Mouse (Mus musculus) heart, embryonic 13.5 days (tissue): ENCODE data around the gene Igll1. TPM values are rescaled to one million over a fixed set of nuclear protein-coding genes. Genes with fewer than 3 reads are reported as not detected.
A peak's percentile ranks its signal among the peaks of the same experiment; 100 is the strongest.
"Not testable (repeated sequence)": the region's sequence is repeated elsewhere in the genome, so short reads cannot be mapped to it uniquely, and the experiment has no call there.

Source experiments
- ATAC-seq: fragments of 200-750 bp; cut with Nextera tagmentation; 2 replicates; pipeline ENCODE4 v1.8.0; 2017; ENCODE audit warnings: moderate TSS enrichment; ENCODE audit not compliant: insufficient number of reproducible peaks, low FRiP score, low TSS enrichment; ENCODE audit errors: extremely low read depth
- H3K27ac ChIP-seq: fragments of 300-500 bp; sonication (generic); replicated peaks from 2 replicates; pipeline ENCODE4 v1.5.1; 2015; ENCODE audit warnings: moderate library complexity, mild to moderate bottlenecking, inconsistent platforms
- H3K27me3 ChIP-seq: fragments of 300-500 bp; sonication (generic); replicated peaks from 2 replicates; pipeline ENCODE4 v1.6.1; 2015; ENCODE audit warnings: mild to moderate bottlenecking, inconsistent platforms
- H3K36me3 ChIP-seq: fragments of 300-500 bp; sonication (generic); 2 replicates; pipeline ENCODE4 v1.6.1; 2015; ENCODE audit warnings: mild to moderate bottlenecking, inconsistent platforms
- H3K4me1 ChIP-seq: fragments of 300-500 bp; sonication (generic); 2 replicates; pipeline ENCODE4 v1.6.1; 2015; ENCODE audit warnings: inconsistent platforms
- H3K4me2 ChIP-seq: fragments of 300-500 bp; sonication (generic); 2 replicates; pipeline ENCODE4 v1.6.1; 2015; ENCODE audit warnings: inconsistent platforms, mild to moderate bottlenecking, moderate library complexity
- H3K4me3 ChIP-seq: fragments of 300-500 bp; sonication (generic); 2 replicates; pipeline ENCODE4 v1.5.1; 2015; ENCODE audit warnings: moderate library complexity, mild to moderate bottlenecking, inconsistent platforms
- H3K9ac ChIP-seq: fragments of 300-500 bp; sonication (generic); 2 replicates; pipeline ENCODE4 v1.6.1; 2015; ENCODE audit warnings: inconsistent platforms, mild to moderate bottlenecking, moderate library complexity
- H3K9me3 ChIP-seq: fragments of 300-500 bp; sonication (generic); 2 replicates; pipeline ENCODE4 v1.6.1; 2016; ENCODE audit warnings: inconsistent platforms
- WGBS: fragments of 180-500 bp; shearing (Covaris S2); methylation state at CpG from one replicate; pipeline ENCODE4 v1.1.7; 2015; ENCODE audit warnings: mixed read lengths; 5-methylcytosine and 5-hydroxymethylcytosine counted together
- polyA plus RNA-seq: library from polyadenylated mRNA; unstranded; fragments of >200 nt; fragmentation: Nextera tagmentation; extraction: Ambion mirVana; gene quantifications from 2 replicates; pipeline ENCODE4 v1.2.1, GENCODE M21; 2015

The Igll1 gene
- polyA plus RNA-seq, 1 experiment from 2014 or later, result not detected

GRCm38 (mm10) chr16:16879025-16879424, 15.2 kb upstream of the Igll1 start:
- Histone ChIP-seq H3K27ac (no peak overlapping the region), H3K9me3 (peaks cover 6% of the 10 kb centered on the region; the same call in 1 of the 2 replicates), H3K9ac (no peak overlapping the region), H3K4me1 (no peaks in the 10 kb centered on the region), H3K27me3 (no peaks in the 10 kb centered on the region), H3K36me3 (peaks cover 88% of the 10 kb centered on the region), H3K4me2 (no peak overlapping the region), H3K4me3 (no peak overlapping the region)
- no peak for ATAC-seq
- WGBS, result 83% methylated on average over 5 of the region's 5 CpGs

GRCm38 (mm10) chr16:16870617-16871331, 7.0 kb upstream of the Igll1 start, which contains the start of the genes Top3b and Vpreb1:
Gene Top3b, plus strand, starts transcription at chr16:16870736.
Gene Vpreb1, minus strand, starts transcription at chr16:16870843.
- peaks cover 7% of the 10 kb centered on the region for H3K36me3 ChIP-seq
- H3K27ac ChIP-seq, result peak within 1 kb of the TSS; percentile 97
- peak within 1 kb of the TSS; percentile 80 for H3K4me2 ChIP-seq
- peak; percentile 77; the same call in 1 of the 2 replicates for ATAC-seq
- peak within 1 kb of the TSS; percentile 94 for H3K9ac ChIP-seq
- peak within 1 kb of the TSS; percentile 74 for H3K4me3 ChIP-seq
- H3K27me3 ChIP-seq, result no peaks in the 10 kb centered on the region
- under 1% methylated on average over 49 of the region's 49 CpGs for WGBS
- peaks cover 22% of the 10 kb centered on the region for H3K4me1 ChIP-seq
- no peaks in the 10 kb centered on the region for H3K9me3 ChIP-seq

DNA sequence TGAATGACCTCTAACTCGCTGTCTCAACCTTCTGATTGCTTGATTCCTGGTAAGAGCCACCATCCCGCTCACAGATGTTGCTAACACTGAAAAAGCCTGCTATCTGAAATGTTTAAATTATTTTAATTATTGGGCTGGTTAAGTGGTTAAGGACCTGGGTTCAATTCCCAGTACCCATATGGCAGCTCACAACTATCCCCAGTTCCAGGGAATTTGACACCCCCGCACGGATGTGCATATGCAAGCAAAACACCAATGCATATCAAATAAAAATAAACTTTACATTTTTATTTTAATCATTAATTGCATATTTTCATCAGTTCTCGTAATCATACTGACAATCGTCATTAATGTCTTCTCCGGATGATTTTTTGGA, 6.4 kb upstream of the Igll1 start:
- Histone ChIP-seq H3K4me2 (peak overlapping the region; percentile 80), H3K27me3 (no peaks in the 10 kb centered on the region), H3K4me3 (peak overlapping the region; percentile 74), H3K36me3 (peaks cover 4% of the 10 kb centered on the region), H3K9me3 (no peaks in the 10 kb centered on the region), H3K9ac (peak overlapping the region; percentile 94), H3K4me1 (peaks cover 23% of the 10 kb centered on the region), H3K27ac (peak overlapping the region; percentile 97)
- ATAC-seq, result no peak
- WGBS, result 35% methylated on average over 7 of the region's 7 CpGs

DNA sequence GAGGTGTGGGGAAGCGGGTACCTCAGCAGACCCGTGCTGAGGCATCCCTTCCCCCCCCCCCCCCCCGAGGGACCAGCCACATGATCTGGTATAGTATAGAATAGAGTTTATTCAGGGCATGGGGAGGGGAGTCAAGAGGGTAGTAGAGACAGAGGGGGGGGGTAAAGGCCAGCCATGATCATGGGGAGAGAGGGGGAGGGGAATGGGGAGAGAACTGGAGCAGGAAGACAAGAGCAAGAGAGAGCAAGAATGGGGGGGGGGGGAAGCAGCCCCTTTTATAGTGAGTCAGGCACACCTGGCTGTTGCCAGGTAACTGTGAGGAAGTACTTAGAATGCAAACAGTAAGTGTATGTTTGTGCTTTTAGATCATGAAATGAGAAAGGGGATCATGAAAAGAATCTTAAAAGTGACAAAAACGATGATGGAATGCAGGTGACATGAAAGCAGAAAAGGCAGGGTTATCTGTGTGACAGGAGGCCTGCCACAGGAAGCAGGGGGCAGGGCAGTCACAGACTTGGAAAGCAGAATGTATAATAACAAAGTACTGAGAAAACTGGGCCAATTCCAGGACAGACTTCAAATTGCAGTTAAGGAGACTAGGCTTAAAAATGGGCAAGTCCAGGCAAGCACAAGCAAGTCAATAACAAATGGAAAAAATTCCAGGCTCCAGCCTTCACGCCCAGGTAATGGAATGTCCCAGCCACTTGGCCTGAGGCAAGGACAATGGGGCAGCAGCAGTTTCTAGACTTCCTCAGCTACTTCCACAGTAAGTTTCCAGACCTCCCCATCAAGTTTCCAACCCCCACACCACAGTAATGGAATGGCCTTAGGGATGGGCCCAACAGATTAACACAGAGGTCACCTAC, 2.1 kb upstream of the Igll1 start:
- Histone ChIP-seq H3K36me3 (no peaks in the 10 kb centered on the region), H3K9me3 (no peaks in the 10 kb centered on the region), H3K9ac (no peak overlapping the region), H3K27ac (peak overlapping the region; percentile 6; the same call in 1 of the 2 replicates), H3K4me1 (0 out of 2 replicates have a peak, but pooled peaks cover 8% of the 10 kb centered on the region), H3K4me3 (no peak overlapping the region), H3K27me3 (no peaks in the 10 kb centered on the region), H3K4me2 (no peak overlapping the region)
- 39% methylated on average over 4 of the region's 5 CpGs for WGBS
- ATAC-seq, result no peak

- H3K27me3 ChIP-seq, result no peaks in the 10 kb centered on the region
- H3K27ac ChIP-seq, result no peak overlapping the region
- no peak overlapping the region for H3K4me2 ChIP-seq
- no peak for ATAC-seq
- no peak overlapping the region for H3K4me3 ChIP-seq
- H3K36me3 ChIP-seq, result no peaks in the 10 kb centered on the region
- H3K9me3 ChIP-seq, result no peaks in the 10 kb centered on the region
- H3K4me1 ChIP-seq, result 0 out of 2 replicates have a peak, but pooled peaks cover 8% of the 10 kb centered on the region
- no peak overlapping the region for H3K9ac ChIP-seq
Measured at GRCm38 (mm10) chr16:16865217-16865616, 1.4 kb upstream of the Igll1 start.

- H3K4me2 ChIP-seq, result no peak overlapping the region
- H3K36me3 ChIP-seq, result no peaks in the 10 kb centered on the region
- ATAC-seq, result no peak
- no peaks in the 10 kb centered on the region for H3K27me3 ChIP-seq
- H3K9me3 ChIP-seq, result no peaks in the 10 kb centered on the region
- H3K4me3 ChIP-seq, result no peak overlapping the region
- no peak overlapping the region for H3K27ac ChIP-seq
- no peak overlapping the region for H3K9ac ChIP-seq
- H3K4me1 ChIP-seq, result 0 out of 2 replicates have a peak, but pooled peaks cover 8% of the 10 kb centered on the region
- 68% methylated on average over 3 of the region's 3 CpGs for WGBS
Measured at GRCm38 (mm10) chr16:16862288-16862687, 1.5 kb downstream of the Igll1 start.

GRCm38 (mm10) chr16:16856731-16857476, 6.9 kb downstream of the Igll1 start:
- H3K9ac ChIP-seq, result no peak overlapping the region
- no peaks in the 10 kb centered on the region for H3K27me3 ChIP-seq
- no peak overlapping the region for H3K4me3 ChIP-seq
- no peaks in the 10 kb centered on the region for H3K9me3 ChIP-seq
- ATAC-seq, result no peak
- no peak overlapping the region for H3K27ac ChIP-seq
- no peaks in the 10 kb centered on the region for H3K36me3 ChIP-seq
- 62% methylated on average over 13 of the region's 13 CpGs for WGBS
- no peak overlapping the region for H3K4me2 ChIP-seq
- no peaks in the 10 kb centered on the region for H3K4me1 ChIP-seq

- H3K36me3 ChIP-seq, H3K27ac ChIP-seq, ATAC-seq, H3K4me2 ChIP-seq, H3K9me3 ChIP-seq, H3K4me1 ChIP-seq, H3K4me3 ChIP-seq, H3K9ac ChIP-seq, H3K27me3 ChIP-seq: not testable (repeated sequence)
- WGBS, result 75% methylated on average over 9 of the region's 9 CpGs
Measured at GRCm38 (mm10) chr16:16856054-16856453, 7.7 kb downstream of the Igll1 start.

DNA sequence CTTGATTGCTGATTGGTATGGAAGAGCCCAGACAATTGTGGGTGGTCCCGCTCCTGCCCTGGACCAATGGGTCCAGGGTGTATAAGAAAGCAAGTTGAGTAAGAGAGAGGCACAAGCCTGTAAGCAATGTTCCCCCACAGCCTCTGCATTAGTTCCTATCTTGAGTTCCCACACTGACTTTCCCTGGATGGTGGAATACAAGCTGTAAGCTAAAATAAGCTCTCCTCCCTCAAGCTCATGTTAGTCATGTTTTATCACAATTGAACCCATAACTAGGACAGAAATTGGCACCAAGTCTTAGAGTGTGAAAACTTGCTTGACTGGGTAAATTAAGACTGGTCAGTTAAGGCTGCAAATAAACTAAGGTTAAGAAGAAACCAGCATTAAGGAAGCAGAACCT, 8.2 kb downstream of the Igll1 start:
- ATAC-seq, result no peak
- Histone ChIP-seq H3K9me3 (peaks cover 5% of the 10 kb centered on the region; the same call in 1 of the 2 replicates), H3K4me3 (no peak overlapping the region), H3K9ac (no peak overlapping the region), H3K27me3 (no peaks in the 10 kb centered on the region), H3K27ac (no peak overlapping the region), H3K4me1 (no peaks in the 10 kb centered on the region), H3K36me3 (no peaks in the 10 kb centered on the region), H3K4me2 (no peak overlapping the region)
- 89% methylated on average over 1 of the region's 1 CpGs for WGBS

- Histone ChIP-seq H3K4me1 (no peaks in the 10 kb centered on the region), H3K4me2 (no peak overlapping the region), H3K9me3 (peaks cover 5% of the 10 kb centered on the region; the same call in 1 of the 2 replicates), H3K36me3 (no peaks in the 10 kb centered on the region), H3K9ac (no peak overlapping the region), H3K4me3 (no peak overlapping the region), H3K27me3 (no peaks in the 10 kb centered on the region), H3K27ac (no peak overlapping the region)
- ATAC-seq, result no peak
- 21% methylated on average over 6 of the region's 6 CpGs for WGBS
Measured at GRCm38 (mm10) chr16:16854836-16855235, 8.9 kb downstream of the Igll1 start.

DNA sequence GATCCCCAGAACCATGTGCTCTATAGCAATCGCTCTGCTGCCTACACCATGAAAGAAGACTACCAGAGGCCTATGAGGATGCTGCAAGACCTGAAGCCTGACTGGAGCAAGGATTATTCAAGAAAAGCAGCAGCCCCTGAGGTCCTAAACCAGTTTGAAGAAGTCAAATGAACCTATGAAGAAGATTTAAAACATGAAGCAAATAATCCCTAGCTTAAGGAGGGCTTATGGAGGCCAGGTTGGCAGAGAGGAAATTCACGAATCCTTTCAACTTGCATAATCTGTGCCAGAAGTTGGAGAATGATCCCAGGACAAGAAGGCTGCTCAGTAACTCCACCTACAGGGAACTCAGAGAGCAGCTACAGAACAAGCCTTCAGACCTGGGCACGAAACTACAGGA, 11.4 kb downstream of the Igll1 start:
- Histone ChIP-seq H3K4me1 (no peaks in the 10 kb centered on the region), H3K4me2 (no peak overlapping the region), H3K9me3 (peaks cover 5% of the 10 kb centered on the region; the same call in 1 of the 2 replicates), H3K9ac (no peak overlapping the region), H3K27me3 (no peaks in the 10 kb centered on the region), H3K36me3 (no peaks in the 10 kb centered on the region), H3K27ac (no peak overlapping the region), H3K4me3 (no peak overlapping the region)
- 72% methylated on average over 3 of the region's 3 CpGs for WGBS
- ATAC-seq, result no peak
